Mouse (Mus musculus) C2C12 (cell line): ENCODE results near the gene AL732309.1.

ENCODE experiments used
- CEBPB ChIP-seq: IDR thresholded peaks from one replicate; pipeline ENCODE4 v1.6.1; 2011; ENCODE audit warnings: low read depth, mild to moderate bottlenecking, control low read depth, moderate library complexity
- CTCF ChIP-seq: IDR thresholded peaks from one replicate; pipeline ENCODE4 v1.5.1; 2011; ENCODE audit not compliant: control insufficient read depth, insufficient read depth, insufficient read length
- FOSL1 ChIP-seq: IDR thresholded peaks from one replicate; pipeline ENCODE4 v1.8.0; 2011; ENCODE audit warnings: mild to moderate bottlenecking, low read length; ENCODE audit not compliant: poor library complexity, insufficient read depth, severe bottlenecking
- MAX ChIP-seq: IDR thresholded peaks from one replicate; pipeline ENCODE4 v1.6.1; 2011; ENCODE audit warnings: mild to moderate bottlenecking, control low read depth
- MYOD1 ChIP-seq: IDR thresholded peaks from one replicate; pipeline ENCODE4 v1.6.1; 2011; ENCODE audit warnings: low read depth; ENCODE audit not compliant: control insufficient read depth, insufficient read length
- MYOG ChIP-seq: IDR thresholded peaks from one replicate; pipeline ENCODE4 v1.6.1; 2011; ENCODE audit not compliant: control insufficient read depth, insufficient read length; ENCODE audit errors: extremely low read depth
- USF1 ChIP-seq: IDR thresholded peaks from one replicate; pipeline ENCODE4 v1.6.1; 2011; ENCODE audit warnings: low read depth, mild to moderate bottlenecking, control low read depth, moderate library complexity

GRCm38 (mm10) chr2:25262795-25263622, 16.3 kb upstream of the AL732309.1 start:
- no peak for TF ChIP-seq CTCF
- no peak for TF ChIP-seq MAX
- no peak for TF ChIP-seq USF1
- TF ChIP-seq FOSL1, result no peak
- TF ChIP-seq MYOD1, result no peak
- no peak for TF ChIP-seq CEBPB
- TF ChIP-seq MYOG, result no peak
